Mouse (Mus musculus) hindbrain, embryonic 14.5 days (tissue): Measurements from ENCODE around the gene A2m. TPM values are rescaled to one million over a fixed set of nuclear protein-coding genes. Genes with fewer than 3 reads are reported as not detected.

Source experiments
- polyA plus RNA-seq: library from polyadenylated mRNA; unstranded; fragments of >200 nt; fragmentation: Nextera tagmentation; extraction: Ambion mirVana; gene quantifications from 2 replicates; pipeline ENCODE4 v1.2.1, GENCODE M21; 2014

Gene A2m
- polyA plus RNA-seq, 1 experiment from 2014 or later = 21.2 TPM

Other genes starting within 250 kb of the A2m start
- gene Iqsec3, start 161.7 kb upstream of the A2m start, polyA plus RNA-seq = 17.3 and 19.7 TPM in 2 replicates
- 0.04 and 0.08 TPM in 2 replicates for gene Gm7298, start 97.6 kb downstream of the A2m start, polyA plus RNA-seq
- gene Mug1, start 203.2 kb downstream of the A2m start, polyA plus RNA-seq = not detected in 2 replicates